Mouse (Mus musculus): ENCODE results near the gene Nlrp10. TPM values are rescaled to one million over a fixed set of nuclear protein-coding genes. Genes with fewer than 3 reads are reported as not detected.

Nlrp10 gene
- total and polyA plus RNA-seq, 2 experiments from 2014 or later, result 0.22 TPM; not detected in 1

- 80% methylated on average over 11 of the region's 11 CpGs for WGBS
- Histone ChIP-seq H3K4me2 (ENCODE audit: low read depth, low read length, poor library complexity, severe bottlenecking) (no peak overlapping the region), H3K4me1 (ENCODE audit: insufficient read depth, low read length) (no peaks in the 10 kb centered on the region), H3K27me3 (ENCODE audit: insufficient read depth, low read length) (no peaks in the 10 kb centered on the region), H3K9ac (replicated peaks; ENCODE audit: low read length, poor library complexity, severe bottlenecking) (no peak overlapping the region), H3K36me3 (ENCODE audit: insufficient read depth, low read length) (no peaks in the 10 kb centered on the region), H3K9me3 (ENCODE audit: low read length) (no peaks in the 10 kb centered on the region), H3K27ac (ENCODE audit: low read depth, low read length) (no peak overlapping the region), H3K4me3 (ENCODE audit: low read depth, low read length) (no peak overlapping the region)
- no peak for DNase-seq (ENCODE audit: low spot score)
- no peak for TF ChIP-seq CTCF (IDR thresholded peaks at IDR 0.05)
- no peak for ATAC-seq (ENCODE audit: low FRiP score)
Observed at GRCm38 (mm10) chr7:108928280-108929188, 1.4 kb downstream of the Nlrp10 start.

GRCm38 (mm10) chr7:108927043-108927442, 2.9 kb downstream of the Nlrp10 start:
- H3K36me3 ChIP-seq (ENCODE audit: insufficient read depth, low read length), result no peaks in the 10 kb centered on the region
- H3K27ac ChIP-seq (ENCODE audit: low read depth, low read length), result no peak overlapping the region
- no peak for TF ChIP-seq CTCF (IDR thresholded peaks at IDR 0.05)
- ATAC-seq (ENCODE audit: low FRiP score), result no peak
- H3K9ac ChIP-seq (replicated peaks; ENCODE audit: low read length, poor library complexity, severe bottlenecking), result no peak overlapping the region
- no peaks in the 10 kb centered on the region for H3K4me1 ChIP-seq (ENCODE audit: insufficient read depth, low read length)
- no peak for DNase-seq (ENCODE audit: low spot score)
- H3K4me3 ChIP-seq (ENCODE audit: low read depth, low read length), result no peak overlapping the region
- no peaks in the 10 kb centered on the region; the same call in 1 of the 2 replicates for H3K27me3 ChIP-seq (ENCODE audit: insufficient read depth, low read length)
- no peaks in the 10 kb centered on the region for H3K9me3 ChIP-seq (ENCODE audit: low read length)
- 72% methylated on average over 4 of the region's 4 CpGs for WGBS
- H3K4me2 ChIP-seq (ENCODE audit: low read depth, low read length, poor library complexity, severe bottlenecking), result no peak overlapping the region

GRCm38 (mm10) chr7:108903969-108904368, 26.0 kb downstream of the Nlrp10 start:
- H3K9me3 ChIP-seq (ENCODE audit: low read length), result no peaks in the 10 kb centered on the region
- 82% methylated on average over 2 of the region's 2 CpGs for WGBS
- H3K27ac ChIP-seq (ENCODE audit: low read depth, low read length), result no peak overlapping the region
- no peaks in the 10 kb centered on the region for H3K4me1 ChIP-seq (ENCODE audit: insufficient read depth, low read length)
- DNase-seq (ENCODE audit: low spot score), result no peak
- no peaks in the 10 kb centered on the region for H3K36me3 ChIP-seq (ENCODE audit: insufficient read depth, low read length)
- no peak for ATAC-seq (ENCODE audit: low FRiP score)
- no peaks in the 10 kb centered on the region for H3K27me3 ChIP-seq (ENCODE audit: insufficient read depth, low read length)
- H3K4me3 ChIP-seq (ENCODE audit: low read depth, low read length), result no peak overlapping the region
- no peak overlapping the region for H3K9ac ChIP-seq (replicated peaks; ENCODE audit: low read length, poor library complexity, severe bottlenecking)
- no peak overlapping the region for H3K4me2 ChIP-seq (ENCODE audit: low read depth, low read length, poor library complexity, severe bottlenecking)
- no peak for TF ChIP-seq CTCF (IDR thresholded peaks at IDR 0.05)

GRCm38 (mm10) chr7:108894320-108894719, 35.7 kb downstream of the Nlrp10 start, which contains the start of gene Olfr519:
Gene Olfr519 (minus strand): TSS chr7:108894420.
- Histone ChIP-seq H3K4me3 (ENCODE audit: low read depth, low read length) (no peak within 1 kb of the TSS), H3K9me3 (ENCODE audit: low read length) (no peaks in the 10 kb centered on the region), H3K27ac (ENCODE audit: low read depth, low read length) (no peak within 1 kb of the TSS), H3K9ac (replicated peaks; ENCODE audit: low read length, poor library complexity, severe bottlenecking) (no peak within 1 kb of the TSS), H3K36me3 (ENCODE audit: insufficient read depth, low read length) (no peaks in the 10 kb centered on the region), H3K27me3 (ENCODE audit: insufficient read depth, low read length) (no peaks in the 10 kb centered on the region), H3K4me2 (ENCODE audit: low read depth, low read length, poor library complexity, severe bottlenecking) (no peak within 1 kb of the TSS), H3K4me1 (ENCODE audit: insufficient read depth, low read length) (no peaks in the 10 kb centered on the region)
- ATAC-seq (ENCODE audit: low FRiP score) (no peak), DNase-seq (ENCODE audit: low spot score) (no peak)
- WGBS, result 87% methylated on average over 5 of the region's 5 CpGs
- TF ChIP-seq CTCF (IDR thresholded peaks at IDR 0.05), result no peak

GRCm38 (mm10) chr7:108884906-108885305, 45.1 kb downstream of the Nlrp10 start, which contains the start of gene Olfr518:
Gene Olfr518 (minus strand): TSS chr7:108885006.
- no peak for TF ChIP-seq CTCF (IDR thresholded peaks at IDR 0.05)
- ATAC-seq (ENCODE audit: low FRiP score) (no peak), DNase-seq (ENCODE audit: low spot score) (no peak)
- no peak within 1 kb of the TSS for H3K9ac ChIP-seq (replicated peaks; ENCODE audit: low read length, poor library complexity, severe bottlenecking)
- 81% methylated on average over 4 of the region's 4 CpGs for WGBS
- no peaks in the 10 kb centered on the region for H3K4me1 ChIP-seq (ENCODE audit: insufficient read depth, low read length)
- no peak within 1 kb of the TSS for H3K4me3 ChIP-seq (ENCODE audit: low read depth, low read length)
- H3K27ac ChIP-seq (ENCODE audit: low read depth, low read length), result no peak within 1 kb of the TSS
- H3K36me3 ChIP-seq (ENCODE audit: insufficient read depth, low read length), result no peaks in the 10 kb centered on the region
- H3K9me3 ChIP-seq (ENCODE audit: low read length), result no peaks in the 10 kb centered on the region
- no peak within 1 kb of the TSS for H3K4me2 ChIP-seq (ENCODE audit: low read depth, low read length, poor library complexity, severe bottlenecking)
- H3K27me3 ChIP-seq (ENCODE audit: insufficient read depth, low read length), result no peaks in the 10 kb centered on the region

GRCm38 (mm10) chr7:108872279-108872678, 57.7 kb downstream of the Nlrp10 start, which contains the start of gene Olfr517:
Gene Olfr517 (minus strand): TSS chr7:108872379.
- H3K9me3 ChIP-seq (ENCODE audit: low read length), result no peaks in the 10 kb centered on the region
- H3K9ac ChIP-seq (replicated peaks; ENCODE audit: low read length, poor library complexity, severe bottlenecking), result no peak within 1 kb of the TSS
- no peak for TF ChIP-seq CTCF (IDR thresholded peaks at IDR 0.05)
- no peak within 1 kb of the TSS for H3K4me3 ChIP-seq (ENCODE audit: low read depth, low read length)
- ATAC-seq (ENCODE audit: low FRiP score), result no peak
- H3K27ac ChIP-seq (ENCODE audit: low read depth, low read length), result no peak within 1 kb of the TSS
- H3K27me3 ChIP-seq (ENCODE audit: insufficient read depth, low read length), result no peaks in the 10 kb centered on the region
- no peaks in the 10 kb centered on the region for H3K4me1 ChIP-seq (ENCODE audit: insufficient read depth, low read length)
- 66% methylated on average over 2 of the region's 2 CpGs for WGBS
- H3K36me3 ChIP-seq (ENCODE audit: insufficient read depth, low read length), result no peaks in the 10 kb centered on the region
- no peak for DNase-seq (ENCODE audit: low spot score)
- H3K4me2 ChIP-seq (ENCODE audit: low read depth, low read length, poor library complexity, severe bottlenecking), result no peak within 1 kb of the TSS

Other genes with a start within 250 kb of the Nlrp10 start
- not detected in 2 replicates for gene Olfr512, start 216.9 kb downstream of the Nlrp10 start, total RNA-seq (2014; rRNA removed)
- not detected in 2 replicates for gene Olfr512, start 216.9 kb downstream of the Nlrp10 start, polyA plus RNA-seq (2015; fragmentation: Nextera tagmentation; extraction: Ambion mirVana)
- gene Olfr513, start 179.2 kb downstream of the Nlrp10 start, total RNA-seq (2014; rRNA removed), result not detected in 2 replicates
- not detected in 2 replicates for gene Olfr513, start 179.2 kb downstream of the Nlrp10 start, polyA plus RNA-seq (2015; fragmentation: Nextera tagmentation; extraction: Ambion mirVana)
- not detected in 2 replicates for gene Olfr514, start 104.2 kb downstream of the Nlrp10 start, total RNA-seq (2014; rRNA removed)
- not detected in 2 replicates for gene Olfr514, start 104.2 kb downstream of the Nlrp10 start, polyA plus RNA-seq (2015; fragmentation: Nextera tagmentation; extraction: Ambion mirVana)
- not detected in 2 replicates for gene Olfr516, start 79.6 kb downstream of the Nlrp10 start, total RNA-seq (2014; rRNA removed)
- not detected in 2 replicates for gene Olfr516, start 79.6 kb downstream of the Nlrp10 start, polyA plus RNA-seq (2015; fragmentation: Nextera tagmentation; extraction: Ambion mirVana)
- gene Olfr517, start 57.8 kb downstream of the Nlrp10 start, total RNA-seq (2014; rRNA removed), result not detected in 2 replicates
- gene Olfr517, start 57.8 kb downstream of the Nlrp10 start, polyA plus RNA-seq (2015; fragmentation: Nextera tagmentation; extraction: Ambion mirVana), result not detected in 2 replicates
- not detected in 2 replicates for gene Olfr518, start 45.2 kb downstream of the Nlrp10 start, total RNA-seq (2014; rRNA removed)
- gene Olfr518, start 45.2 kb downstream of the Nlrp10 start, polyA plus RNA-seq (2015; fragmentation: Nextera tagmentation; extraction: Ambion mirVana), result not detected in 2 replicates
- not detected in 2 replicates for gene Olfr519, start 35.8 kb downstream of the Nlrp10 start, total RNA-seq (2014; rRNA removed)
- gene Olfr519, start 35.8 kb downstream of the Nlrp10 start, polyA plus RNA-seq (2015; fragmentation: Nextera tagmentation; extraction: Ambion mirVana), result not detected in 2 replicates
- 121 TPM in 2 replicates for gene Eif3f, start 4.2 kb upstream of the Nlrp10 start, total RNA-seq (2014; rRNA removed)
- 73.9 and 77.8 TPM in 2 replicates for gene Eif3f, start 4.2 kb upstream of the Nlrp10 start, polyA plus RNA-seq (2015; fragmentation: Nextera tagmentation; extraction: Ambion mirVana)
- gene Tub, start 20.2 kb upstream of the Nlrp10 start, total RNA-seq (2014; rRNA removed), result 159 and 207 TPM in 2 replicates
- 42.8 and 44.3 TPM in 2 replicates for gene Tub, start 20.2 kb upstream of the Nlrp10 start, polyA plus RNA-seq (2015; fragmentation: Nextera tagmentation; extraction: Ambion mirVana)
- 62.8 and 65.0 TPM in 2 replicates for gene Ric3, start 153.2 kb upstream of the Nlrp10 start, total RNA-seq (2014; rRNA removed)
- 42.1 and 42.2 TPM in 2 replicates for gene Ric3, start 153.2 kb upstream of the Nlrp10 start, polyA plus RNA-seq (2015; fragmentation: Nextera tagmentation; extraction: Ambion mirVana)
- gene Lmo1, start 245.0 kb upstream of the Nlrp10 start, total RNA-seq (2014; rRNA removed), result 109 and 117 TPM in 2 replicates
- gene Lmo1, start 245.0 kb upstream of the Nlrp10 start, polyA plus RNA-seq (2015; fragmentation: Nextera tagmentation; extraction: Ambion mirVana), result 109 and 121 TPM in 2 replicates